Comparison of ENCODE assay signal across 13 mouse cellular contexts in the genomic region with DNA sequence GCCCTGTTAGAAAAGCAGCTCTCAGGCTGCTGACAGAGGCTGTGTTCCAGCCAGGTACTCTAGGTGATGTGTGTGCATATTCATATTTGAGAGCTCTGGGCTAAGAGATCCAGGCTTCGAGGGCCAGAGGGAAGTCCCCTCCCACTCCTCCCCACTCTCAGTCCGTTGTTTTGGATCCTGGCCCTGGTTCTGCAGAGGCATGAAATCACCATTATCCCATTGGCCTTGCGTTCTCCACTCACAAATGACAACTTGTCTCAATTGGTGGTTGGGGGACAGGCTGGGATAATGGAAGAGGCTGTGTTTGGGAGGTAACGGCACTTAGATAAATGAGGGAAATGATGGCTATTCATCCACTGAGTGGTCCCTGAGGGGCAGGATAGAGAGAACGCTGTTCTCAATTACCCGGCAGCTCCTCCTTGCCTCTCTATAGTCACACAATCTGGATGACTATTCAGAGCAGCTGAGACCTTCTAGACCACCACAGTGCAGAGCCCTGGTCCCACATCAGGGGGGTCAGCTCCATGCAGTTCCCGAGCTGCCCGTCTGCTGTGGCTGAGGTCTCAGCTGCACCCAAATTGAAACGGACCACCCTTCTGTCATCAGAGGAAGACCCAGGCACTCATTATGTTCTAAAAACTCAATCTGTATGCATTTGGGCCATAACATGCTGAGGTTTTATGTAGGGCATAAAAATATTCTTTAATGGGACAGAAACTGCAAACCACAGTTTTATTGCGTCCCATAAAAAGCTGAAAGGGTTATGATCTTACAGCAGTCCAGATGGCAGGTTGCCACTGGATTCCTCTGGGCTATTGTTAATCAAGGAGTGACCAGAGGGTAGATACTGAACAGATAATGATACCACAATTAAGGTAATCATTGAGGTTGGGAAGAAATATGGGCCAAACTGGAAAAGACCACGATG. TPM values are rescaled to one million over a fixed set of nuclear protein-coding genes. Genes with fewer than 3 reads are reported as not detected.
A peak's percentile ranks its signal among the peaks of the same experiment; 100 is the strongest.
DNase-seq lines count a peak whose midpoint lies in the region; ATAC-seq lines count a peak whose summit lies in the region.
"Had no signal": no experiment of that assay in that cellular context is flagged by ENCODE, and none has a peak within 500 bp of the region (broad histone marks: within the 10 kb centered on the region; RNA-seq: fewer than 3 reads in every experiment).

No protein-coding gene starts in this region.

- H3K36me3 ChIP-seq in forebrain, embryonic 16.5 days (ENCODE audit: control insufficient read depth, insufficient read depth), result peaks cover 5% of the 10 kb centered on the region; the same call in 1 of the 2 replicates
- H3K36me3 ChIP-seq in forebrain, embryonic 11.5 days (ENCODE audit: control insufficient read depth, insufficient read depth, low read length), result no peaks in the 10 kb centered on the region
- H3K36me3 ChIP-seq in embryonic facial prominence, embryonic 14.5 days (ENCODE audit: control insufficient read depth, insufficient read depth, low read length), result no peaks in the 10 kb centered on the region
- no peaks in the 10 kb centered on the region for H3K36me3 ChIP-seq in hindbrain, embryonic 15.5 days
- peaks cover 10% of the 10 kb centered on the region; the same call in 1 of the 2 replicates for H3K36me3 ChIP-seq in midbrain, embryonic 15.5 days (replicated peaks)
- H3K36me3 ChIP-seq: liver, embryonic 15.5 days had no signal

- WGBS in forebrain, embryonic 16.5 days, result 53% methylated on average over 11 of the region's 11 CpGs
- WGBS in forebrain, embryonic 11.5 days, result 72% methylated on average over 11 of the region's 11 CpGs
- 47% methylated on average over 11 of the region's 11 CpGs for WGBS in embryonic facial prominence, embryonic 14.5 days
- 29% methylated on average over 11 of the region's 11 CpGs for WGBS in hindbrain, embryonic 15.5 days
- WGBS in midbrain, embryonic 15.5 days, result 43% methylated on average over 11 of the region's 11 CpGs

- H3K4me2 ChIP-seq in forebrain, embryonic 16.5 days (ENCODE audit: low read length), result no peak overlapping the region
- H3K4me2 ChIP-seq in forebrain, embryonic 11.5 days (ENCODE audit: low read depth, low read length, severe bottlenecking), result no peak overlapping the region
- H3K4me2 ChIP-seq in embryonic facial prominence, embryonic 14.5 days (ENCODE audit: low read depth, low read length), result no peak overlapping the region
- H3K4me2 ChIP-seq in hindbrain, embryonic 15.5 days, result no peak overlapping the region
- no peak overlapping the region for H3K4me2 ChIP-seq in midbrain, embryonic 15.5 days
- H3K4me2 ChIP-seq: liver, embryonic 15.5 days had no signal

- H3K4me1 ChIP-seq in forebrain, embryonic 16.5 days (replicated peaks; ENCODE audit: control insufficient read depth, insufficient read depth, low read length), result no peaks in the 10 kb centered on the region
- no peaks in the 10 kb centered on the region for H3K4me1 ChIP-seq in forebrain, embryonic 11.5 days (replicated peaks; ENCODE audit: control insufficient read depth, insufficient read depth, low read length)
- no peaks in the 10 kb centered on the region for H3K4me1 ChIP-seq in embryonic facial prominence, embryonic 14.5 days (ENCODE audit: control insufficient read depth, insufficient read depth, low read length)
- H3K4me1 ChIP-seq in hindbrain, embryonic 15.5 days (replicated peaks), result no peaks in the 10 kb centered on the region
- H3K4me1 ChIP-seq in midbrain, embryonic 15.5 days, result no peaks in the 10 kb centered on the region
- H3K4me1 ChIP-seq: liver, embryonic 15.5 days had no signal

- peak; percentile 54 for ATAC-seq in forebrain, embryonic 16.5 days
- no peak for ATAC-seq in forebrain, embryonic 11.5 days (replicated peaks; ENCODE audit: low FRiP score)
- peak; percentile 76; the same call in 1 of the 2 replicates for ATAC-seq in embryonic facial prominence, embryonic 14.5 days (ENCODE audit: low read depth)
- peak; percentile 63 for ATAC-seq in hindbrain, embryonic 15.5 days (ENCODE audit: low FRiP score, low read depth)
- ATAC-seq in midbrain, embryonic 15.5 days (replicated peaks), result peak; percentile 60

- H3K27ac ChIP-seq in forebrain, embryonic 16.5 days (ENCODE audit: low read length), result no peak overlapping the region
- H3K27ac ChIP-seq in forebrain, embryonic 11.5 days (ENCODE audit: low read depth, low read length), result no peak overlapping the region
- no peak overlapping the region for H3K27ac ChIP-seq in embryonic facial prominence, embryonic 14.5 days (replicated peaks; ENCODE audit: low read depth, low read length)
- H3K27ac ChIP-seq in hindbrain, embryonic 15.5 days (replicated peaks), result 0 out of 2 replicates have a peak overlapping the region, but pooled peaks have one; percentile 9
- no peak overlapping the region for H3K27ac ChIP-seq in midbrain, embryonic 15.5 days
- H3K27ac ChIP-seq: liver, embryonic 15.5 days; macrophage had no signal

- H3K9me3 ChIP-seq in forebrain, embryonic 16.5 days (ENCODE audit: control insufficient read depth, low read length), result no peaks in the 10 kb centered on the region
- H3K9me3 ChIP-seq in forebrain, embryonic 11.5 days (ENCODE audit: control insufficient read depth, low read length), result no peaks in the 10 kb centered on the region
- H3K9me3 ChIP-seq in embryonic facial prominence, embryonic 14.5 days (ENCODE audit: control insufficient read depth, low read length), result no peaks in the 10 kb centered on the region
- no peaks in the 10 kb centered on the region for H3K9me3 ChIP-seq in hindbrain, embryonic 15.5 days
- H3K9me3 ChIP-seq in midbrain, embryonic 15.5 days, result no peaks in the 10 kb centered on the region
- H3K9me3 ChIP-seq: liver, embryonic 15.5 days had no signal

- no peak overlapping the region for H3K9ac ChIP-seq in forebrain, embryonic 16.5 days (replicated peaks; ENCODE audit: low read depth, low read length)
- no peak overlapping the region for H3K9ac ChIP-seq in forebrain, embryonic 11.5 days (ENCODE audit: low read length)
- no peak overlapping the region for H3K9ac ChIP-seq in embryonic facial prominence, embryonic 14.5 days (ENCODE audit: low read depth, low read length)
- no peak overlapping the region for H3K9ac ChIP-seq in hindbrain, embryonic 15.5 days
- H3K9ac ChIP-seq in midbrain, embryonic 15.5 days, result no peak overlapping the region
- H3K9ac ChIP-seq: liver, embryonic 15.5 days had no signal

- DNase-seq in forebrain, embryonic 11.5 days (ENCODE audit: low spot score), result no peak
- peak; percentile 48 for DNase-seq in embryonic facial prominence, embryonic 14.5 days (ENCODE audit: low spot score)
- DNase-seq in urinary bladder, postnatal 10 days (ENCODE audit: low spot score), result no peak
- no peak for DNase-seq in spleen, adult 12 weeks (ENCODE audit: low spot score)
- DNase-seq: heart, adult 18-20 months; heart, postnatal 14 days; kidney, postnatal 36 days; thymus, adult 2 months had no signal

- H3K4me3 ChIP-seq in forebrain, embryonic 16.5 days (replicated peaks; ENCODE audit: low read length), result no peak overlapping the region
- H3K4me3 ChIP-seq in forebrain, embryonic 11.5 days (ENCODE audit: low read depth, low read length), result no peak overlapping the region
- no peak overlapping the region for H3K4me3 ChIP-seq in embryonic facial prominence, embryonic 14.5 days (ENCODE audit: low read depth, low read length)
- no peak overlapping the region for H3K4me3 ChIP-seq in hindbrain, embryonic 15.5 days
- H3K4me3 ChIP-seq in midbrain, embryonic 15.5 days, result no peak overlapping the region
- H3K4me3 ChIP-seq: liver, embryonic 15.5 days had no signal

- no peaks in the 10 kb centered on the region for H3K27me3 ChIP-seq in forebrain, embryonic 16.5 days (replicated peaks; ENCODE audit: control insufficient read depth, insufficient read depth, low read length)
- no peaks in the 10 kb centered on the region for H3K27me3 ChIP-seq in forebrain, embryonic 11.5 days (ENCODE audit: control insufficient read depth, insufficient read depth, low read length)
- no peaks in the 10 kb centered on the region for H3K27me3 ChIP-seq in embryonic facial prominence, embryonic 14.5 days (replicated peaks; ENCODE audit: control insufficient read depth, insufficient read depth, low read length)
- H3K27me3 ChIP-seq in hindbrain, embryonic 15.5 days, result no peaks in the 10 kb centered on the region
- no peaks in the 10 kb centered on the region for H3K27me3 ChIP-seq in midbrain, embryonic 15.5 days (replicated peaks)
- H3K27me3 ChIP-seq: liver, embryonic 15.5 days had no signal

RNA-seq across cellular contexts. Expression of gene Wwc1, which starts 29.2 kb away (rescaled TPM):
- polyA plus RNA-seq in forebrain, embryonic 16.5 days (2015; fragmentation: Nextera tagmentation; extraction: Ambion mirVana), result 10.2 and 14.9 TPM in 2 replicates
- polyA plus RNA-seq in forebrain, embryonic 11.5 days (2014; fragmentation: Nextera tagmentation; extraction: Ambion mirVana), result 10.6 and 15.9 TPM in 2 replicates
- polyA plus RNA-seq in embryonic facial prominence, embryonic 14.5 days (2014; fragmentation: Nextera tagmentation; extraction: Ambion mirVana), result 4.1 and 4.3 TPM in 2 replicates
- polyA plus RNA-seq in hindbrain, embryonic 15.5 days (2015; fragmentation: Nextera tagmentation; extraction: Ambion mirVana), result 13.5 and 13.8 TPM in 2 replicates
- polyA plus RNA-seq in midbrain, embryonic 15.5 days (2015; fragmentation: Nextera tagmentation; extraction: Ambion mirVana), result 13.2 and 18.1 TPM in 2 replicates
